Mouse (Mus musculus) liver, postnatal 0 days (tissue): ENCODE results near the gene Adipoq.

ENCODE experiments used
- CTCF ChIP-seq: sonication (generic); IDR thresholded peaks from 2 replicates; pipeline ENCODE4 v1.5.1; 2016; ENCODE audit warnings: antibody characterized with exemption, low read depth
- EP300 ChIP-seq: IDR thresholded peaks from 2 replicates; pipeline ENCODE4 v1.6.1; 2016; ENCODE audit warnings: antibody characterized with exemption, low read depth, mild to moderate bottlenecking

- TF ChIP-seq CTCF (no peak), EP300 (no peak)
These were observed 12.0 kb downstream of the Adipoq start for GRCm38 (mm10) chr16:23158292-23158691.
